Mouse (Mus musculus): ENCODE data around the gene Rasl10a. TPM values are rescaled to one million over a fixed set of nuclear protein-coding genes. Genes with fewer than 3 reads are reported as not detected.

Rasl10a gene
- polyA plus RNA-seq, 1 experiment: not detected

DNA sequence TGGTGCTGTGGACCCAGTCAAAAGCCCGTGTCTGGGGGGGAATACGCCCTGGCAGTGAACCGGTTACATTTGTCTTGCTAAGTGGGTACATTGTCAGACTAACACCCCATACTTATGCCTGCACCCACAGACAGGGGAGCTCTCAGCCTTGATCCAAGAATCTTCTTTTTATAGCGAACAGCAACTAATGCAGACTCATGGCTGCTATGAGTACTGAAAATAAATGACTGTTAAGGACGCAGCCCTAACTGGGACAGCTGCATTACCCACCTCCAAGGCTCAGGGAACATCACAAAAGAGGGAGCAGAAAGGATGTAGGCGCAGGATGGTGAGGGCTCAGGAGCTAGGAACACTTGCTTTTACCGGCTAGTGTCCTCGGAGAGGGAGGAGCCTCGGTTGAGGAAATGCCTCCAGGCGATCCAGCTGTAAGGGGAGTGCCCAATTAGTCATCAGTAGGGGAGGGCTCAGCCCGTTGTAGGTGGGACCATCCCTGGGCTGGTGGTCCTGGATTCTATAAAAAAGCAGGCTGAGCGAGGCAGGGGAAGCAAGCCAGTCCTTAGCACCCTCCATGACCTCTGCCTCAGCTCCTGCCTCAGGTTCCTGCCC is 11.5 kb upstream of the Rasl10a start:
- Histone ChIP-seq H3K4me1 (ENCODE audit: control insufficient read depth, insufficient read depth, low read length) (no peaks in the 10 kb centered on the region), H3K4me3 (ENCODE audit: insufficient read depth, low read length) (no peak overlapping the region), H3K27ac (ENCODE audit: insufficient read depth, low read length) (no peak overlapping the region)
- no peak for TF ChIP-seq POLR2A (IDR thresholded peaks at IDR 0.05; ENCODE audit: low read depth, low read length)
- TF ChIP-seq CTCF (IDR thresholded peaks at IDR 0.05; ENCODE audit: borderline replicate concordance, insufficient read depth, low read length): no peak

DNA sequence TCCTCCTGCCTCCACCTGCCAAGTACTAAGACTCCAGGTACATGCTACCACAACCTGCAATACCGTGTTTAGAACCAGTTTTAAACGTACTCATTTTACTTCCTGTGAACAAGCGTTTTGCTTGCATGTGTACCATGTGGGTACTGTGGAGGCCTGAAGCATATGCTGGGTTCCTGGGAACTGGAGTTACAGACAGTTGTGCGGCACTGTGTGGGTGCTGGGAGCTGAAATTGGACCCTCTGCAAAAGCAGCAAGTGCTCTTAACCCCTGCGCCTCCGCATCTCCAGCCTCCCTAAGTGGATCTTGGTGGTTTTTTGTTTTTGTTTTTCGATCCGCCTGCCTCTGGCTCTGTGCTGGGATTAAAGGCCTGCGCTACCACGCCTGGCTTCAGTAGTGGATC is 6.3 kb upstream of the Rasl10a start:
- TF ChIP-seq CTCF (IDR thresholded peaks at IDR 0.05; ENCODE audit: borderline replicate concordance, insufficient read depth, low read length): no peak
- Histone ChIP-seq H3K4me1 (ENCODE audit: control insufficient read depth, insufficient read depth, low read length) (no peaks in the 10 kb centered on the region), H3K27ac (ENCODE audit: insufficient read depth, low read length) (no peak overlapping the region), H3K4me3 (ENCODE audit: insufficient read depth, low read length) (no peak overlapping the region)

DNA sequence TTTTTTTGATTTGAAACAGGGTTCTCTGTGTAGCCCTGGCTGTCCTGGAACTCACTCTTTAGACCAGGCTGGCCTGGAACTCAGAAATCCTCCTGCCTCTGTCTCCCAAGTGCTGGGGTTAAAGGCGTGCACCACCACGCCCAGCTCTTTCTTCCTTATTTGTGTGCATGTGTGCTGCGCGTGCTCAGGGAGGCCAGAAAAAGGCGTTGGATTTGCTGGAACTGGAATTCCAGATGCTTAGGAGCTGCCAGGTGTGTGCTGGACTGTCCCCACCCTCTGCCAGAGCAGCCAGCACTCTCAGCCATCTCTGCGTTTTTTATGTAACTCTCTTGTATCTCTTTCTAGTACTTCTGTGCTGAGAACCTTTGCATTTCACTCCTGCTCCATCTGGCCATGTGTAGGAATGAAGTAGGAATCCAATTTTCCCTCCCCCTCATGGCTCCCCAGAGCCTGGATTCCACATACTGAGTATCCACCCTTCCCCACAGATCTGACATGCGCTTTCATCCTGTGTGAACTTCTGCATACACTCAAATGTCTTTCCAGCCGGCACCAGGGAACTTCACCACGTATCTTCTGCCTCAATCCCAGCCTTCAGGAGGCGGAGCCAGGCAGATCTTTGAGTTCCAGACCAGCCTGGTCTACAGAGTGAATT is 5.6 kb upstream of the Rasl10a start:
- H3K4me1 ChIP-seq (ENCODE audit: control insufficient read depth, insufficient read depth, low read length): no peaks in the 10 kb centered on the region
- no peak for TF ChIP-seq POLR2A (IDR thresholded peaks at IDR 0.05; ENCODE audit: low read depth, low read length)
- no peak for TF ChIP-seq CTCF (IDR thresholded peaks at IDR 0.05; ENCODE audit: borderline replicate concordance, insufficient read depth, low read length)
- no peak overlapping the region for H3K4me3 ChIP-seq (ENCODE audit: insufficient read depth, low read length)
- no peak overlapping the region for H3K27ac ChIP-seq (ENCODE audit: insufficient read depth, low read length)

DNA sequence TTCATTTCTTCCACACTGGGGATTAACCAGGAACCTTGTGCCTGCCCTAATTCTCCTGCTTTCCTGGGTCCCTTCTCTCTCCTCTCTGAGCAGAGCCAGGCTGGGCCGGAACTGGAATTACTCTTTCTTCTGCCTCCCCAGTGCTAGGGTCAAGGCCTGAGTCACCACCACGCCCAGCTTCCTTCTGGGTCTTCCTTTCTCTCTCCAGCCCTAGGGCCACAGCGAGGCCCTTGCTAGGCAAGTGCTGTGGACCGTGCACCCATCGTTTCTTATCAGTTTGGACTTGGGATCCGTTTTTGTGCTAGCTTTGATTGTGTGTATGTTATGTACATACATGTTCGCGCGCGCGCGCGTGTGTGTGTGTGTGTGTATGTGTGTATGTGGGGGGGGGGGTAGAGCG is 3.8 kb upstream of the Rasl10a start:
- Histone ChIP-seq H3K4me3 (ENCODE audit: insufficient read depth, low read length) (no peak overlapping the region), H3K27ac (ENCODE audit: insufficient read depth, low read length) (no peak overlapping the region), H3K4me1 (ENCODE audit: control insufficient read depth, insufficient read depth, low read length) (no peaks in the 10 kb centered on the region)
- TF ChIP-seq CTCF (IDR thresholded peaks at IDR 0.05; ENCODE audit: borderline replicate concordance, insufficient read depth, low read length): no peak
- no peak for TF ChIP-seq POLR2A (IDR thresholded peaks at IDR 0.05; ENCODE audit: low read depth, low read length)

DNA sequence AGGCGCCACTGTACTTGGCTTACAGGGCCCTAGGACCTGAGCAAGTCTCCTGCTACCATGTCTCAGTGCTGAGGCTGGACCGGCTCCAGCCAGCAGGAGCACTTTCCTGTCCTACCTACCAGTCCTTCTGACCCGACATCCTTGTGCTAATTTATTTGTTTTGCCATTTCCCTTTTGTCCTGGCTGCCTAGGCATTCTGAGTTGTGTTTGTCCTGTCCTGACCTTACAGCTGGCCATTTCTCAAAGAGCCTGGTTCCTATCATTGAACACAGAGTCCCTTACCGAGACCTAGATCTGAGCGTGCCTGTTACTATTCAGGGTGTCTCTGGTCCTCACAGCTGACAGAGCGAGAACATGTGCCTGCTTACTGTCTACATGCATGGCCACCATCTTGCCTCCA is 3.1 kb upstream of the Rasl10a start:
- Histone ChIP-seq H3K27ac (ENCODE audit: insufficient read depth, low read length) (no peak overlapping the region), H3K4me3 (ENCODE audit: insufficient read depth, low read length) (no peak overlapping the region), H3K4me1 (ENCODE audit: control insufficient read depth, insufficient read depth, low read length) (no peaks in the 10 kb centered on the region)
- no peak for TF ChIP-seq POLR2A (IDR thresholded peaks at IDR 0.05; ENCODE audit: low read depth, low read length)
- no peak for TF ChIP-seq CTCF (IDR thresholded peaks at IDR 0.05; ENCODE audit: borderline replicate concordance, insufficient read depth, low read length)

DNA sequence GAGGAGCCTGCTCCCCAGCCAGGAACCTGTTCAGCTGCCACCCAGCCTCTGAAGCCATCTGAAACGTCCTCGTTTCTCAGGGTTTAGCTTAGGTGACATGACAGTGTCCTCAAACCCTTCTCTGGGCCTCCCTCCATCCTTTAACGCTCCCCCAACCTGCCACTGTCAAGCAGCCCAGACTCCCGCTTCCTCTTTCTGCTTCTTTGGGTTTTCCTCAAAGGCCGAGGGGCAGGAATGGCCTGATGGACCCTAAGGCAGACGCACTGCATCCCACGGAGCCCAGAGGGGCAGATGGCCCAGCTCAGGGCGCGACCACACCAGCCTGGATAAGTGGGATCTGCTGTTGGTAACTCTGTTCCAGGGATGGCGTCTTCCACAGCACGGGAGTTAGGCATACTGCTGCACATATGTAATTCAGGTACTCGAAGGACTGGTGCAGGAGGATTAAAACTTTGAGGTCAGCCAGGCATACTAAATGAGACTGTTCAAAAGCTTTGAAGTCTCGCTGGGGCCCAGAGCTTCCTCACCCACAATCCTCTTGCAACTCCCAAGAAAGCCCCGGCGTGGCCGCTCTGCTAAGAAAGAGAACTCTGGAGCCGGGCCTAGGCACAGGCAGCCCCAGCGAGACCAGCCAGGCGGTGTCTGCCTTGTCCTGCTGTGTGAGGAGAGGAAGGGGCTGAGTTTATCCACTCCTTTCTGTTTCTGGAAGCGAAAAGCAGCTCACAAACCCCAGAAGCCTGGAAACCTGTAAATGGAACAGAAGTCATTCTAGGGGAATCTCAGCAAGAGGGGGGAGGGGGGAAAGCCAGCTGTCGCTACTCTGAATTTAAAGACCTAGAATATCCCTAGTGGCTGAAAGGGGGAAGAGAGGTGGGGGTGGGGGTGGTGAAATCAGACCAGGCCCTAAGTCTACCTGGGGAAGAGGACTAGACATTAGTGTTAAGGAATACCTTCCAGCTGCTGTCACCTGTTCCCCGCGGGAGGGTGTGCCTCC is 1.7 kb upstream of the Rasl10a start:
- no peaks in the 10 kb centered on the region for H3K4me1 ChIP-seq (ENCODE audit: control insufficient read depth, insufficient read depth, low read length)
- TF ChIP-seq CTCF (IDR thresholded peaks at IDR 0.05; ENCODE audit: borderline replicate concordance, insufficient read depth, low read length): no peak
- no peak for TF ChIP-seq POLR2A (IDR thresholded peaks at IDR 0.05; ENCODE audit: low read depth, low read length)
- H3K27ac ChIP-seq (ENCODE audit: insufficient read depth, low read length): no peak overlapping the region
- H3K4me3 ChIP-seq (ENCODE audit: insufficient read depth, low read length): no peak overlapping the region

DNA sequence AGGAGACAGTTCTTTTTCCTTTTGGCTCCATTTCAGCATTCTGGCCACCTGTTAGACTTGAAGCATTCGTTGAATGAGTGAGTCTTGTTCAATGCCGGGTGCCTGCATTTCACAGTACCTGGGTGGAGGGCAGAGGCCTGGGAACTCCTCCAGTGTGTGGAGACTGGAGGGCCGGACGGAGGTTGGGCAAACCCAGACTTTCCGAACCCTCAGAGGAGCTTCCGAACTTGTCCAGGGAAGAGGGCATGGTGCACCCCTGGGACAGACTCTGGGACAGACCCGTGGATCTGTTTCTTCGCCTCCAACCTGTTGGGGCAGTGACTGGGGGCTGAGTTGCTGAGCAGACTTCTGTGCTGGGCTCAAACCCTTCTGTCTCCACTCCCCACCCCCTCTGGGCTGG is 864 bp upstream of the Rasl10a start:
- Histone ChIP-seq H3K27ac (ENCODE audit: insufficient read depth, low read length) (no peak overlapping the region), H3K4me3 (ENCODE audit: insufficient read depth, low read length) (no peak overlapping the region), H3K4me1 (ENCODE audit: control insufficient read depth, insufficient read depth, low read length) (no peaks in the 10 kb centered on the region)
- TF ChIP-seq CTCF (IDR thresholded peaks at IDR 0.05; ENCODE audit: borderline replicate concordance, insufficient read depth, low read length) (no peak), POLR2A (IDR thresholded peaks at IDR 0.05; ENCODE audit: low read depth, low read length) (no peak)

DNA sequence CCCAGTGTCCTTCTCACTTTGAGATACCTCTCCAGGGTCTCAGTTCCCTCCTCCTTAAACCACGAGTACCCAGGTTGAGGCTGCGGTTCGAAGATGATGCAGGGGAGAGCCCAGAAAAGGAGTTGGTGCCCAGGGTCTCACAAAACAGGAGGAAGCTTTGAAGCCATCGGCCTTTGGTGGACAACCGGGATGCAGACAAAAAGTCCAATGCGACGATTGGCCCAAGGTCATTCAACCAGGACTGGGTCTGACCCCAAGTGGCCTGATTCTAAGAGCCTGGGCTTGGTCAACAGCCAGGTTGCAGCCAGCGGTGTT is 430 bp upstream of the Rasl10a start:
- TF ChIP-seq POLR2A (IDR thresholded peaks at IDR 0.05; ENCODE audit: low read depth, low read length) (no peak), CTCF (IDR thresholded peaks at IDR 0.05; ENCODE audit: borderline replicate concordance, insufficient read depth, low read length) (no peak)
- H3K4me3 ChIP-seq (ENCODE audit: insufficient read depth, low read length): 0 out of 2 replicates have a peak overlapping the region, but pooled peaks have one; percentile 8
- no peak overlapping the region for H3K27ac ChIP-seq (ENCODE audit: insufficient read depth, low read length)
- 0 out of 2 replicates have a peak, but pooled peaks cover 2% of the 10 kb centered on the region for H3K4me1 ChIP-seq (ENCODE audit: control insufficient read depth, insufficient read depth, low read length)

DNA sequence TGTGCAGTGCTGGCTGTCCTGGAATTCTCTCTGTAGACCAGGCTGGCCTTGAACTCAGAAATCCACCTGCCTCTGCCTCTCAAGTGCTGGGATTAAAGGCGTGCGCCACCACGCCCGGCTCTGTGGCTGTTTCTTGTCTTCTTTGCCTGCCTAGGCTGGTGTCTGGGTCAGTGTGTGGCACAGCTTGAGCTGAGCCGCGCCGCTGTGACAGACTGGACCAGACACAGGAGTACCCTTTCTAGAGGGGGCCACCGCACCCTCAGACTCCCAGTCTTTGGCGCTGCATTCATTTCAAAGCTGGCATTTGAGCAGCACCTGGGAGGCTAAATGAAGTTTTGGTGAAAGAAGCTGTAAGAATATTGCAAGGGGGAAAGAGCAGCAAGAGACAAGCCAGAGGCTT is 855 bp downstream of the Rasl10a start:
- TF ChIP-seq CTCF (IDR thresholded peaks at IDR 0.05; ENCODE audit: borderline replicate concordance, insufficient read depth, low read length): no peak
- no peak for TF ChIP-seq POLR2A (IDR thresholded peaks at IDR 0.05; ENCODE audit: low read depth, low read length)
- Histone ChIP-seq H3K27ac (ENCODE audit: insufficient read depth, low read length) (no peak overlapping the region), H3K4me1 (ENCODE audit: control insufficient read depth, insufficient read depth, low read length) (peaks cover 2% of the 10 kb centered on the region; the same call in 1 of the 2 replicates), H3K4me3 (ENCODE audit: insufficient read depth, low read length) (no peak overlapping the region)

DNA sequence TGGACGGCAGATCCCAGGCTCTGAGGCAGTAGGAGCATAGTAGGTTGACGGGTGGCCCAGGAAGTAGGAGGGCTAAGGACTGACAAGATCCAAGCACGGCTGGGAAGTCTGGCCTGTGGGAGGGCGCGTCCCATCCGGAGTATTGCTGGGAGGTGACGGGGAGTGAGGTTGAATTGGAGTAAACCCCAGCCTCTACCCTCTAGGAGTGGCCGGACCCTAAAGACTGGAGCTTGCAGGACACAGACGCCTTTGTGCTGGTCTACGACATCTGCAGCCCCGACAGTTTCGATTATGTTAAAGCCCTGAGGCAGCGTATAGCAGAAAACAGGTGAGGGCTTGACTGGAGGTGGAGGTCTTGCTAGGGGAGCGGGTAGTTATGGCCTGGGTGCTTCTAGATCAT is 1.3 kb downstream of the Rasl10a start:
- Histone ChIP-seq H3K27ac (ENCODE audit: insufficient read depth, low read length) (no peak overlapping the region), H3K4me3 (ENCODE audit: insufficient read depth, low read length) (no peak overlapping the region), H3K4me1 (ENCODE audit: control insufficient read depth, insufficient read depth, low read length) (peaks cover 2% of the 10 kb centered on the region; the same call in 1 of the 2 replicates)
- TF ChIP-seq CTCF (IDR thresholded peaks at IDR 0.05; ENCODE audit: borderline replicate concordance, insufficient read depth, low read length) (no peak), POLR2A (IDR thresholded peaks at IDR 0.05; ENCODE audit: low read depth, low read length) (0 out of 2 replicates have a peak, but pooled peaks have one; percentile 14)

All from embryonic fibroblast, embryonic 13.5 days (primary cell).